Mouse (Mus musculus): ENCODE measurements around the gene Rnf103.
"Not testable (repeated sequence)": the region's sequence is repeated elsewhere in the genome, so short reads cannot be mapped to it uniquely, and the experiment has no call there.

DNA sequence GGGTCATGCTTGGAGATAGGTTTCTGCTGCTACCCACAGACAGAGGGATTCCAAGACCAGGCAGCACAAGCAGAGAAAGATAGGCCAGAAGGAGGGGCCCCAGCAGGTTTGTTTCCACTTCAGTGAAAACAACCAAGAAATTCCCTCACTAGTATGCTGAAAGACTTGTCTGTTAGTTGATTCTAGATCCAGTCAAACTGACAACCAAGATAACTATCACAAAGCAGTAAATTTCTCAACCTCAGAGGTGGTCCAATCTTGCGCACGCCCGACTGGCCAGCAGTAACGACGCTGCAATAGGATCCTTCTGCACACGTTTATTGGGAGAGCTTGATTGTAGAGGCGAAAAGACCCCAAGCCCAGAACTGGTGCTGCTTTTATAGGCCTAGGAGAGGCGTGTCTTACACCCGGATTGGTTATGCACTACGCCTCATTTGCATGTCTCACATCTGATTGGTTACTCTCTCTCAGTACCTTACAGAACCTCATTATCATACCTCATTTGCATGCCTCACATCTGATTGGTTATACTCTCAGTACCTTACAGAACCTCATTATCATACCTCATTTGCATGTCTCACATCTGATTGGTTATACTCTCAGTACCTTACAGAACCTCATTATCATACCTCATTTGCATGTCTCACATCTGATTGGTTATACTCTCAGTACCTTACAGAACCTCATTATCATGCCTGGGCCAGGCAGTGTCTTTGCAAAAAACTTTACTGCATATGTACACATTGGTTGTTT is 14.7 kb upstream of the Rnf103 start:
- TF ChIP-seq CTCF (IDR thresholded peaks at IDR 0.05; ENCODE audit: low read depth); EP300 (optimal IDR thresholded peaks at IDR 0.05): not testable (repeated sequence)

Data from stomach, postnatal 0 days (tissue).